Mouse (Mus musculus) cerebellum, adult 18-20 months (tissue): Measurements from ENCODE around the gene Glud1.
A peak's percentile ranks its signal among the peaks of the same experiment; 100 is the strongest.
"Not testable (repeated sequence)": the region's sequence is repeated elsewhere in the genome, so short reads cannot be mapped to it uniquely, and the experiment has no call there.

Experiments used
- DNase-seq, 2 experiments: peaks; one replicate each; pipeline ENCODE4 v3.0.0; 2021

The Glud1 gene

DNA sequence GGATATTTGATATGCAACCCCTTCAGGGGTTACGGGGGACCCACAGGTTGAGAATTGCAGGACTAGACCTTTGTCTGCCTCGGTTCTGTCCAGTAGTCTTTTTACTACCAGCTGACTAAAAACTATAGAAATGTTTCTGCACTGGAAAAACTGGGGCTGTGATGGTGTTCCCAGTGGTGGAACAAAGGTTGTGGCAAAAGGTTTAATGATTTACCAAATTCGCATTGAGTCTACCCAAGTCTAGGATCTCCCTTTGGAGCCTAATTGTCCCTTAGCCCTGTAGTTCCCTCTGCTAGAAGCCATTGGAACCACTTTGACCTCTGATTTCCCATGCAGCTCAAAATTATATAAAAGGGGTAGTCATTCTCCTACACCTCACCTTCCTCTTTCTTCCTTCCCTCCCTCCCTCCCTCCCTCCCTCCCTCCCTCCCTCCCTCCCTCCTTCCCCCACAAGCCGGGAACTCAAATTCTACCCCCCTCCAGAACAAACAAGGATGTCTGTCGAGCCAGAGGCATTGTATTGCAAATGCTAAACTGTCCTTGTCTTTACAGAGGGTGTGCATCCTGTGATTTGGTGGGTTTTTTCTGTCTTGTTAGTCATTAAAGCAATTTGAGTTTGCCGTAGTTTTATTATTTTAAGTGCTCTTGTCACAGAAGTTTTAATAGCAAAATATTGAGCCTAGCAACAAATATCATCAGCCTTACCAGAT lies 2.0 kb downstream of the Glud1 start:
- no peak for DNase-seq

DNA sequence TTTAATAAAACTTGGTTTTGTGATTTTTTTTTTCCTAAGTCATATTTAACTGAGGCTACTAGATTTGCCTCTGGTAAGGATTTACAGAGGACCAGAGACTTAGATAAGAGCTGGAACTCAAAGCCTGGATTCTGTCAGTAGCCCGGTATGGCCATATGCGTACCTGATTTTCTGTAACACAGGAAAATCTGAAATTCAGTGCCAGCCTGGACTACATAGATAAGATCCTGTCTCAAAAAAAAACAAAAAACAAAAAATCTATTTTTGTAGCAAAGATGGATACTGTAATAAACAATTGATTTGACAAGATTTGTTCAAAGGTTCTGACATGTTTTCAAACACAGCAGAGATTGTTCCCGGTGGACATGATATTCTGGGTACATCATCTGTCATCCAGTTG lies 3.1 kb downstream of the Glud1 start:
- no peak for DNase-seq

DNA sequence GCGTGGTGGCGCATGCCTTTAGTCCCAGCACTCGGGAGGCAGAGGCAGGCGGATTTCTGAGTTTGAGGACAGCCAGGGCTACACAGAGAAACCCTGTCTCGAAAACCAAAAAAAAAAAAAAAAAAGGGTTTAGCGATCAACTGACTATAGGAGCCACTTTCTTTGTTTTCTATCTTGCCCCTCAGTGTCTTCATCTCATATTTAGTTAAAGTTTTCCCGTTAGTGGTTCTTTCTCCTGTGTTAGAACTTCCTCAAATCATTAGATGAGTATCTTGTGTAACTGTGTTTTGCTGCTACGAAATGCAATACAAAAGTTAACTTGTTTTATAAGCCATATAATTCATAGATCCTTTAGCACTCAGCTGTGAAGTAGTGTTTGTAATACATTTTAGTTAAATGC lies 3.9 kb downstream of the Glud1 start:
- not testable (repeated sequence) for DNase-seq

DNA sequence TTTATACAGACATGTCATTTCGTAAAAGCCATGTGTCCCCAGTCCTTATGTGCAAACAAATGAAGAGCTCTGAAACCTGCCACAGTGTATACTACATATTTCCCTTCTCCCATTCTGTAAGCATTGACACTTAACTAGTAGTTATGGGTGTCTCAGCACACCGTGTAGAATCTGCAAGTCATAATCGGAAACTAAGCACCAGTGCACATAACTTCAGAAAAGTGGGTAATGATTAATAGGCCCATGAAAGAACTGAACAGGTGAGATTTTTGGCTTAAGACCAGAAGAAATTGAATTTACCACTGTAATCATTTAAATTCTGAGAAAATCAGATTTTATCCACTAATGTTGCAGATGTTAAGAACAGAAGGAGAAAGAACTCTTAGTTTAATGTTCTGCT lies 4.3 kb downstream of the Glud1 start:
- no peak for DNase-seq

- no peak for DNase-seq
These were observed 5.8 kb downstream of the Glud1 start for GRCm38 (mm10) chr14:34316346-34316745.

DNA sequence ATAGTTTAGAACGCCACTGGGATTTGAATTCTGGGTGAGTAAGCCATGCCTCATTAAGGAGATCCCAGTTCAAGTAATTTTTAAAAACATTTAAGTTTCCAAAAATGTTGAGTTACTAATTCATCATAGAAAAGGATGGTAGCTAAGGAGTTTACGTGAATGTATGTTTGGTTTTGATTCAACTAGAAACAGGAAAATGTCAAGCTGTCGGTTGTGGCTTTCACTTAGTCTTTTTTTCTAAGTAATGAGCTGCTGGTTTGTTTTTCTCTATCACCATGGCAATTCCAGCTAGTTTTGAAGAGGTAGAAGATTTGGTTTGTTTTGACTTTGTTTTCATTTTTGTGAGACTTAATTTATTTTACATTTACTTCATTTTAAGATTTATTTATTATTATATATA lies 6.9 kb downstream of the Glud1 start:
- DNase-seq, result no peak

GRCm38 (mm10) chr14:34318113-34318512 lies 7.6 kb downstream of the Glud1 start:
- no peak for DNase-seq

- no peak for DNase-seq
These were observed 13.1 kb downstream of the Glud1 start for GRCm38 (mm10) chr14:34323576-34324085.

GRCm38 (mm10) chr14:34326606-34327005 lies 16.1 kb downstream of the Glud1 start:
- no peak for DNase-seq

- no peak for DNase-seq
These were observed 17.1 kb downstream of the Glud1 start for GRCm38 (mm10) chr14:34327618-34328017.

DNA sequence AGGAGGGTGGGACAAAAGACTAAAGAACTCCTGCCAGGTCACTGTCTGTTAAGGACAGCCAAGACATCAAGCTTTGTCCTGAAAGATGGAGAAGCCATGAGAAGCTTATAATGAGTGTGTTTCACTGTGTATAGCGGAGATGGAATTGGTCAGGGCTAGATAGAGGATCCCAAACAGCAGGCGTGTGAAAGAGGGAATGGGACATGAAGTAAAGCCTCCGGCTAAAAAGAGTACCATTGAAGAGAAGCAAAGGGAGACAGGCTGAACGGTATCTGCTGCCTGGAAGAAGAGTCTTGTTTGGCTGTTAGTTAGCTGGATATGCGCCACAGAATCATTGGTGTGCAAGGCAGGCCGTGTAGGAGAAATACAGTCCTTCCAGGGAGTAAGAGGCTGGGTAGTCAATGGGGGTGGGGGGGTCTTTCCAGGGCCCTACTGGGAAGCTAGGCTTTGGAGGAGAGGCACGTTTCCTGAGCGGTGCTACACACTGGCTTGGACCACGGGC lies 20.2 kb downstream of the Glud1 start:
- no peak for DNase-seq

DNA sequence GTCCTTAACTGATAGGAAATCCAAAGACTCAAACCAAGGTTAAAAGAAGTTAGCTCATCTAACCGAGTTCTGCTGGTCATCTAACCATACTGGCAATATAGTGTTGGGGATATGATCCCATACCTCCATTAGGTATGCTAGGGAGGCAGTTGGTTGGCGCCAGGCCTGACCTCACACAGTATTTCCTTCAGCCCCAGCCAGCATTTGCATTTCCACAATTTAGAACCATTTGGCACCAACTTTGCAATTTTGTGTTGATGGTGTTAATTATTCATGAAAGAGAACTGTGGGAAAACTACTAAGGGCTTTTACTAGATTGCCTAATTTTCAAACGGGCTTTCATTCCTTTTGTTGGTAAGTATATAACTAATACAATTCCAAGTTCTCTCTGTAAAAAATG lies 21.4 kb downstream of the Glud1 start:
- no peak for DNase-seq

DNA sequence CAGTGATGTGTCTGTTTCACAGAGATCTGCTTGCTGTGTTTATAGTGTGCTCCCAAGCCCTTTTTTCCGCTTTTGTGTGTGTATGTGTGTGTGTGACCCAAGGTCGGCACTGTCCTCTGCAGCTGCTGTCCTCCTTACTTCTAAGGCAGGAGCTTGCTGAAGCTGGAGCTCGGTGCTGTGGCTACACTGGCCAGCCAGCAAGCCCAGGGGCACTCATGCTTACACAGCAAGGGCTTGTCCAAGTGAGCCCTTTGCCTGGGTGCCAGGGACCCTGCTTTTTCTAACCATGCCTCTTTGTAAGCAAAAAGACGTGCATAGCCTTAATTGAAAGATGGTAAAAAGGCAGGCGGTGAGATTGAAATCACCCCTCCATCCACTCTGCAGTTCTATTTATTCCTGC lies 21.9 kb downstream of the Glud1 start:
- DNase-seq, result peak in 1 of 2 experiments; percentile 26

DNA sequence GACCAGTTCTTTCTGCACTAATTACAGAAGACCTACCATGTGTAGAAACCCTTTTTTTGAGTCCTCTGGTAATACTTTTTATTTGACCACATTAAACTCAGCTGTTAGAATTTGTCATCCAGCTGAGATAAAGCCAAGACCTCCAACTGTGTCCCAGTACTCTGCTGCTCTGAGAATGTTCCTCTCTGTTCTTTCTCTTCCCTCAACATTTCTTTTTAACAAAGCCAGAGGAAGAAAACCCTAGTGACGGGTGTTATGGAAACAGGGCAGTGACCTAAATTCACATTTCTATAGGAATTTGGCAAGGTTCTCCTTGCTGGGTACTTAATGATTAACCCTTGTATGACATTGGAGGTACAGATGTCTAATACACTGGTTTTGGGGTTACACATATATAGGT lies 28.9 kb downstream of the Glud1 start:
- no peak for DNase-seq

GRCm38 (mm10) chr14:34341993-34342392 lies 31.5 kb downstream of the Glud1 start:
- no peak for DNase-seq

DNA sequence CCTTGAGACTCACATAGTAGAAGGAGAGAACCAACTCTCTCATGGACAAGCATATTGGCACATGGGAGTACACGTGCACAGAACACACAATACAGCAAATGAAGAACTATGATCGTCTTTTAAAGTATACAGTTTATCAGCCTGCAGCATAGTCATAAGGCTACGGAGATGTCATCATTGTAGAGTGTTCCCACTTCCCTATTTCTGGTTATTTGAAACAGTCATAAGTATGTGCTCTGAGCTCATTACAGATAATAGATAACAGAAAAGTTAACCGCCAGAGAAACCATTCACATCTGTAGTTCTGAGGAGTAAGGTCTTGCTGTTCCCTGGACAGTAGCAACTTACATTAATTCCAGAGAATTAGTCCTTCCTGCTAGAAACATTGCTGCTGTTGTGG lies 32.6 kb downstream of the Glud1 start:
- DNase-seq, result no peak

GRCm38 (mm10) chr14:34344361-34344760 lies 33.8 kb downstream of the Glud1 start:
- no peak for DNase-seq

- DNase-seq, result no peak
These were observed 35.4 kb downstream of the Glud1 start for GRCm38 (mm10) chr14:34345771-34346566.

- no peak for DNase-seq
These were observed 36.6 kb downstream of the Glud1 start for GRCm38 (mm10) chr14:34347084-34347483.

GRCm38 (mm10) chr14:34348301-34348700 lies 37.8 kb downstream of the Glud1 start:
- DNase-seq, result no peak

- DNase-seq, result no peak
These were observed 38.5 kb downstream of the Glud1 start for GRCm38 (mm10) chr14:34349007-34349406.

- no peak for DNase-seq
These were observed 41.1 kb downstream of the Glud1 start for GRCm38 (mm10) chr14:34351660-34352059.

- no peak for DNase-seq
These were observed 42.0 kb downstream of the Glud1 start for GRCm38 (mm10) chr14:34352523-34352922.

DNA sequence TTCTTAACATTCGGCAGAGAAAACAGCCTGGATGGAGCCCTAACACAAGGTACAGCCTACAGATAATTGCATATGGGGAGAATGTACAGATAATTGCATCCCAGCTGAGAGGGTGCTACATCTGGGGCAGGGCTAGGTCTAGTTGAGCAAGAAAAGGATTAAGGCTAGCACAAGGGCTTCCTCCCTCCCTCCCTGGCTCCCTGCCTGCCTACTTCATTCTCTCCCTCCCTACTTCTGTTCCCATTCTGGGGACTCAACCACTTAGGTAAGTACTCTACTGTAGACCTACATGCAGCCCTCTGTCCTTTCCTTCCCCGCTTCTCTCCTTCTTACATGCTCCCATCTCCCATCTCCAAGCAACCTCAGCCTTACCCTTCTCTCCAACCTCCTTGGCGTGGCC lies 42.8 kb downstream of the Glud1 start:
- no peak for DNase-seq
